Mouse (Mus musculus) right cerebral cortex, postnatal 10 days (tissue): Measurements from ENCODE around the gene Usp3.
A peak's percentile ranks its signal among the peaks of the same experiment; 100 is the strongest.

Experiments
- DNase-seq, 2 experiments: peaks; one replicate each; pipeline ENCODE4 v3.0.0; 2021; ENCODE audit warnings: low spot score in 2 of 2

The Usp3 gene

DNA sequence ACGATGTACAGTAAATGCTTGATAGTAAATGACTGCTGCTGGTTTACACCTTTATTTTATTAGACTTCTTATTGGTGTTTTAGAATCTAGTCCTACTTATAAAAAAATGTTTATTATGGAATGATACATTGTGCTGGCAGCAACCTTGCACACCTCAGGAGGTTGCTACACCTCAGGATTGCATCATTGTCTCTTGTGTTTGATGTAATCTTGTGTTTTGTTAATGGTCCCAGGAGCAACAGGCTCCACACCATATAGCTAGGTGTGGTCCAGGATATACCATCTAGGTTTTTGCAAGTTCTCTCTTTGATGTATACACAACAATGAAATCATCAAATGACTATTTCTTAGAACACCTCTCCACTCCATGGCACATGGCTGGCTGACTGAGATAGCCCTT, 11.0 kb upstream of the Usp3 start:
- no peak for DNase-seq

DNA sequence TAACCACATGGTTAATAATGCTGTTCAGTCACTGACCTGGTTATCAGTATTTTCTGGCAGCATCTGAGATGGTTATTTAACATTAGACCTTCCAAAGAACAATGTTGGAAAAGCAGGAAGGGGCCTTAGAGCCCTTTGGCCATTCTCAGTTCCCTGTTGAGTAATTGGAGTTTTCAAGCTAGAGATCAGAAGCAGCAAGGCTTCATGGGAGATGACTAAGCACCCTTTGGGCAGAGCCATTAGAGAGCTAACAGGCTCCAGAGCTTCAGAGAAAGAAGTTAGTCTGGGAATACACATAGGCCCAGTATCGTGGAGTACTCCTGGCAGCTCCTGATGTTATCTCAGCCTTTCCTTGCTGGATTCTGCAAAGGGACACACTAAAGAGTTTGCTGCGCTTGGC, 8.1 kb upstream of the Usp3 start:
- no peak for DNase-seq

DNA sequence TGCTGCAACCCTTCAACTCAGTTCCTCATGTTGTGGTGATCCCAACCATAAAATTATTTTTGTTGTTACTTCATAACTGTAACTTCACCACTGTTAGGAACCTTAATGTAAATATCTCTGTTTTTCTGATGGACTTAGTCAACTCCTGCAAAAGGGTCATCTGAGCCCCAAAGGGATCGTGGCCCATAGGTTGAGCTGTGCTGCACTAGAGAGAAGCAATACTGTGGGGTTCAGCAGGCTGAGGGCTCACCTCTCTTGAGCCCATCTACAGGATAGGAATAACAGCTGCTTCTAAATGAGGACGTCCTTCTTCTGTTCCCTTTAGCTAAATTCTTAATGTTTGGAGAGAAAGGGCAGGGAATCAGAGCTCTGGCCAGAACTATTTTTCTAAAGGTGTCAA, 7.6 kb upstream of the Usp3 start:
- no peak for DNase-seq

DNA sequence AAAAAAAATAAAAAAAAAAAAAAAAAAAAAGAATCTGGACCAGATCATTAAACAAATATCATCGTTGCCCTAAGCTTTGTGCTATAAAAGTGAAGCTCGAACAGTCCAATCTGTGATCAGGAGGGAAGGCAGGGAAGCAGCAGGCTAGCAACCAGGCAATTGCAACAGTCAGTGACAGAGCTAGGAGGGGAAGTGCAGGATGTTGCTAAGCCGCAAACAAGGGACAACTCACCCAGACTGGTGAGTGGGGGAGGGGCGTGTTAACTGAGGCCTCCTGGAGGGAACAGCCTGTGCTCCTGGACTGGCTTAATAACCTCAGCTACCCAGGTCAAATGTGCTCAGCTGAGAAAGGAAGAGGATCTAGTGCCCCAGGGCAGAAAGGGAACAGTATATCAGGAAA, 6.6 kb upstream of the Usp3 start:
- DNase-seq: peak in 1 of 2 experiments; percentile 45

DNA sequence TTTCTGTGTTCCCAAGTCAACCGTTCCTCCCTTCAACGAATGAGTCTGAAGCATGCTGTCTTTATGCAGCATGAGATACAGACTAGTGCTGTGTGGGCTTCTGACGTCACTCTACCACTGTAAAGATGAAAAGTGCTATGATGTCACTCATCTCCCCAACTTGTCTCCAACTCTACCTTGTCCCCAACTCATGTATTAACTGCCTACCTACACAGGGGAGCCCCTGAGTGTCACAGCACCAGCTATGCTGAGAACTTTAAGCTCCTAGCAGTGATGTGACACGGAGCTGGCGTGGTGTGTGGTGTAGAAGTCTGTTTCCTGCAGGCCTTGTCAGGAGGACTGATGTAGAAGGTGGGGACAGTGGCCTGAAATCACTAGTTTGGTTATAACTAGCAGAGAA, 5.7 kb upstream of the Usp3 start:
- DNase-seq: no peak

DNA sequence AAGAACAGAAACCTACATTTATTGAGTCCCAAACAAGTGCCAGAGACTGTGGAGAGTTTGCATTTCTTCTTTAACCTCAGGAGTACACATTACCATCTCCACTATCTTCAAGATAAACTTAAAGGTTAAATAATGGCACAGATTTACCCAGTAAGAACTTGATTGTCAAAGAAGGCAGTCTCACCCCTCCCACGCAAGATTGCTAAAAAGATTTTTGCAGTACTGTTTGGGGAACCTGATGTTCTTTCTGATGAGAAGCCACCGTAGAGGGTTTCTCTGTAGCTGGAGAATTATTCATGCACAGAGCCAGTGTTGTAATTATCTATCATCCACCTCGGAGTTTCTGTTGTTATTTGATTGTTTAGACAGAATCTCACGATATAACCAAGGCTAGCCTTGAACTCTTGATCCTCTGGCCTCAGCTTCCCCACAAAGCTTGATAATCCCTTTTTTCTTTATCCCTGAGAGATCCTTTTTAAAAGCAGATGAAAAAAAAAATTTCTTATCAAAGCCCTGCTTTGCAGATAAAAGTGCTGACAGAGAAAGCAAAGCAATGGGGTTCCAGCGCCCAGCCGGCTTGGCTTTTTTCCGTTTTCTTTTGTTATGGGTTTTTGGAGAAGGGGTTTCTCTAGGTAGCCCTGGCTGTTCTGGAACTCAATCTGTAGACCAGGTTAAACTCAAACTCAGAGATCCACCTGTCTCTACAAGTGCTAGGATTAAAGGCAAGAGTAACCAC, 4.7 kb upstream of the Usp3 start:
- DNase-seq: peak in 1 of 2 experiments; percentile 12

DNA sequence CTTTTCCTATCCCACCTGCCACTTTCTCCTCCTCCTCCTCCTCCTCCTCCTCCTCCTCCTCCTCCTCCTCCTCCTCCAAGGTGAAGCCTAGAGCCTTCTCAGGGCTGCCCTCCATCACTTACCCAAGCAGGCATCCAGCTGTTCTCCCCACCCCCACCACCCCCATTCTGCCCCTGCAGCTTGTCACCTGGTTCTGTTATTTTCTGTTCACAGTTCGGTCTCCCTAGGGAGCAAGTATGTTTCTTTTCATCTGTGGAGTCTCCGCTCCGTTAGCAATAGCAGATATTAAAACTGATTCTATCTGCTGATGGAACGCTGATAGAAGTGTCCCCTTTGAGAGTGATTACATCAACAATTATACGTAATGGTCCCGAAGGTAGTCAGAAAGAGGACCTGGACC, 4.1 kb upstream of the Usp3 start:
- DNase-seq: peak in 1 of 2 experiments; percentile 6

DNA sequence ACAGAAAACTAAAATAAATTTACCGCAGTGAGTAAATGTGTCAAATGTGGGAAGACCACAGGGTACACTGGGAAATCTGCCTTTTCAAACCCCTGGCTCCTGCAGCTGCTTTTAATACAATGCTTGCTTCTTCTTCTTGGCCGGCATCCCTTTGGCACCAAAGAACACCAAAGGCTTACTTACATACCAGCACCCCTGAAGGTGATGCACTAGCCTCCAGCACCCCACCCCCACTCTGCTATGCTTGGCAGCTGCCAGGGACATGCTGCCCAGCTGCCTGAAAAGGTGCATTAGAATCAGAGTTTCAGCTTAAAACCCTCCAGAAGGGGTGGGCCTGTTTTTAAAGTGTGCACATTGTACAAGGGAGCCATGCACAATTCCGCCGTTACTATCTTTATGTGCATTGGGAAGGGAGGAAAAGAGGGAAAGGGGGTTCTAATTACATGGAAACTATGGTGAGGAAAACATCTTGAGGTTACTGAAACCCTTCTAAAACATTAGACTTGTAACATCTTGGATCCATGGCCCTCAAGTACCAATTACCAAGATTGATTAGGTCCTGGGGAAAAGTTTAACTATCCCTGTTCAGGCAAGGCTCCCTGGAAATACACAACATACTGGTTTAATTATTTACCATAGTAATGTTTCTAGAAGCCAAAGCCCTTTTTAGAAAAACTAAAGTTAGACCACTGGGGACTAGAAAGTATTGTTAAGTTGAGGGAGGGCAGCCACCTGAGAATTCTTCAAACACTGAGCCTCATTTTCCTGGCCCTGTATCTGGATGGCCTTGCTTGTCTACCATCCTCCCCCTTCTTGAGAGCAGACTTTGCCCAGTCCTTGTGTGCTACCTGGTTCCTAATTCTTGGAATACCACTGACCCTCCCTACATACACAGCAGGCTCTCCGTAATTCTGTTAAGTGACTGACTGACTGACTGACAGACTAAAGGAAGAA, 3.1 kb upstream of the Usp3 start:
- peak in 1 of 2 experiments; percentile 35 for DNase-seq

DNA sequence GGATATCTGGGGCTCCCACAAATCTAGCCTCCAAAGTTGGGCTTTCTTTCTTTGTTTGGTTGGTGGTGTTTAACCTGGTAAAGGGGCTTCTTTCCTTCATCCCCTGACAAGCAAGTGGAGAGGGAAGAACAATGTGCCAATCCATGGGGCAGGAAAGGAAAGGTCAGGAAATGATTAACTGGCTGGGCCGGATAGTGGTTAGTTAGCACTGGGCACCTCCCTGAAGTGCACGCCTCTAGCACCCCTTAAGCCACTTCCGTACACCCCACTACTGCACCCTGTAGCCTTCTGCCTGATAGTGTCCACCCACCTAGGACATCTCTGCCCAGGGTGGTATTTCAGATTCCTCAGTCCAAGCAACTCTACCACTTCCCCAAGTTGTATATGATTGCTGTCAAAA, 1.1 kb upstream of the Usp3 start:
- peak in 1 of 2 experiments; percentile 18 for DNase-seq

DNA sequence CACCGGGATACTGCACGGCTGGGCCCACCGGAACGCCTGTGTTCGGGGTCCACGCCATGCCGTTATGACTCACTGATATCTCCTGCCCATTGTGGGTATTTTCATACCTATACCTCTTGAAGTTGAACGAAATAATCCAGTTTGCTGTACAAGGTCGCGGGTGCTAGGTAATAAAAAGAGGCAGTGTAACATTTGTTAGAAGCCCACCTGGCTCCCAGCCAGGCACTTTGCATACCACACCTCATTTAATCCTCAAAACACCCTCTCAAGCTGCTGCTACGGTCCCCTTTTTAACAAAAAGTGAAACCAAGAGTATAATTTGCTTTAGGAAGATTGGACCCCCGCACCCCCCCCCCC, 649 bp upstream of the Usp3 start:
- no peak for DNase-seq

DNA sequence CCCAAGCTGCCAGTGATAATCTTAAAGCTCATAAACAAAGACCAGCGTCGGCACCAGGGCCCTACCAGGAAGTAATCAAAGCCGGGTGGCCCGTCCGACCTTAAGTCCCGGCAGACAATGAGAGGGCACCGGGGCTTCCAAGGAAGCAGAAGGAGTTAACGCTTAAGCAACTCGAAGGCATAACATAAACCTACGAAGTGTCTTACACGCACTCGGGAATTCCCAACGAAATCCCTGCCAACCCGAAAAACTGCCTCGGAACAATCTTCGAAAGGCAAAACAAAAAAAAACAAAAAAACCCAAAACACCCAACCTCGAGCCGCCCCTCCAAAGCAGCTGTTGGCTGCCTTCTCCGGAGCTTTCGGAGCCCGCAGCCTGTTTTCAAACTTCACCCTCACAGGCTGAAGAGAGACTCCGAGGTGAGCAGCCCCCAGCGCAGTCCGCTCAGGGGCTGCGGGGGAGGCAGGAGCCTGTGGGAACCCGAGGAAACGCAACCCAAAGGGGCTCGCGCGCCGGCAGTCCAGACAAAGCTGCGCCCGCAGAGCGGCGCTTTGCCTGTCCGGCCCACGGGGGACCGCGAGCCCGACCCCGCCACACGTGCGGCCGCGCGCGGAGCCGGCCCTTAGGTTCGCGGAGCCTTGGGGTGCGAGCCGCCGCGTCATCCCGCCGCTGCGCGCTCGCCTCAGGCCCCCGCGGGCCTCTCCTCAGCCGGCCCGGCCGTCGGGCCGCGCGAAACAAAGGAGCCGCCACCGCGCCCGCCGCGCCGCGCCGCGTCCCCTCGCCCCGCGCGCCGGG, 894 bp downstream of the Usp3 start:
- peak; percentile 39 to 42 for DNase-seq

DNA sequence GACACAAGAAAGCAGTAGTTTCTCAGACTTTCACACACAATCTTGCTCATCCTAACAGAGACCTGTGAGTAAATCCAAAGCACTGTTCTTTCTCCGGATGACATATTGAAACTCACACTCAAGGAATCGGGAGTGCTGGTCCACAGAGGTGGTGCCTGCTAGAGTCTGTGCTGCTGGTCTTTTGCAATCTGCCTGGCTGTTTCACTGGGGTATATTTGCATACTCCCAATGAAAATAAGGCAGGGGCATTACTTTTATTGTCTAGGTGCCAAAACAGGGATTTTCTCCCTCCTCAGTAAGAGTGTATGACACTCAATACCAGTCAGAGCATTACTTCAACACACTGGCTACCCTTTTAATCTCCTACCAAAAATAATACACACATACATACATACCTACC, 2.9 kb downstream of the Usp3 start:
- DNase-seq: no peak

DNA sequence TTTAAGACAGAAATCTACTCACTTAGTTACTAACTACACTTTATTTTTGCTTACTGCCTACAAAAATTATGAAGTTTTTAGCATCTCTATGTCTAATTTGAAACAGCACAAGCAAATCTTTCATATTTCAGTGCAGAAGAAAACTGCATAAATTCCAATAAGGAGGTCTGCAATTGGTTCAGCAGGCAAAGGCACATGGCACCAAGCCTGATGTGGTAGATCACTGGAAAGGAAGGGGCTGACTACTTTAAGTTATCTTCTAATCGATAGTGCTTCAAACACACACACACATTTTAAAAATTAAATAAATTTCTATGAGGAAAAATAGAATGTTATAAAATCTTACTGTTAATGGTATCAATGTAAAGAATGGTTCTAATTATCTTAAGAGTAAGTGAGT, 5.9 kb downstream of the Usp3 start:
- DNase-seq: no peak

DNA sequence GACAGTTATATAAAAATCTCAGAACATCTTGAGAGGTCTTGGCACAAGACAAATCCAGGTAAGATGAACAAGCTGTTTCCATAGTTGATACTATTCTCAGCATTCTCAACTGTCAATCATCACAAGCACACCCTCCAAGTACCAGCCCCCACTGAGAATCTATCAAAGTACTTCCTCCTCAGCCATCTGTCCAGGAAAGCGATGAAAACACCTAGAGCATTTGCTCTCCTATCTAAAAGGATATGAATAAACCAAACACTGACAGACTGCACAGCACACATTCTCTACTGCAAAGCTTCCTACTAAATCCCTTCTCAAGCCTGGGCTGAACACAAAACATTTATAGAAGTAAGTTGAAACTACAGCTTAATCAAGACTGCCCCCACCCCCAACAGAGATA, 6.4 kb downstream of the Usp3 start:
- no peak for DNase-seq

DNA sequence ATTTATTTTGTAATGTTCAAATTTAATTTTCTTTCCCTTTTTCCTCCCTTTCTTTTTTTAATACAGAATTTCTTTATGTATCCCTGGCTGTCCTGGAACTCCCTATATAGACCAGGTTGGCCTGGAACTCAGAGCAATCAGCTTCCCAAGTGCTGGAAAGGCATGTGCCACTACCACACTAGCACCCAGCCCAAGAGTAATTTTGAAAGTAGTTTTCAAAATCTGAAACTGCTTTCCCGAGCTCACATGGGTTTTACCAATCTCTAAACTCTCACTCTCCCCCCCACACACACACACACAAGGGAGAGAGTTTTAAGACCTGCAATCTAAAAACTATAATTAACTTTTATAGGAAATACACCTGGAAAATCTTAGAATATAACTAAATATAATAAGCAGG, 7.8 kb downstream of the Usp3 start:
- no peak for DNase-seq

DNA sequence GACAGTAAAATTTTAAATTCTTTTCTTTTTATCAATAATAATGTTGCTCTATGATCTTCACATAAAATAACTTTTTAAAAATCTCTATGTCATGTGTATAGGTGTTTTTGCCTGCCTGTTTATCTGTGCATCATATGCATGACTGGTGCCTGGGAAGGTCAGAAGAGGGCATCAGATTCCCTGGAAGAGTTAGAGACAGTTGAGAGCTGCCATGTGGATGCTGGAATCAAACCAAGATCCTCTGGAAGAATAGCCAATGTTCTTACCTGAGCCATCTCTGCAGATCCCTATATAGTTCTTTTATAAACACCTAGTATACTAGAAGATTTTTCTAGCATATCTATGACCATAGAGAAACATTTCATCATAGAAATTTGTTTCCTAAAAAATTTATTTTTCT, 8.8 kb downstream of the Usp3 start:
- DNase-seq: no peak

DNA sequence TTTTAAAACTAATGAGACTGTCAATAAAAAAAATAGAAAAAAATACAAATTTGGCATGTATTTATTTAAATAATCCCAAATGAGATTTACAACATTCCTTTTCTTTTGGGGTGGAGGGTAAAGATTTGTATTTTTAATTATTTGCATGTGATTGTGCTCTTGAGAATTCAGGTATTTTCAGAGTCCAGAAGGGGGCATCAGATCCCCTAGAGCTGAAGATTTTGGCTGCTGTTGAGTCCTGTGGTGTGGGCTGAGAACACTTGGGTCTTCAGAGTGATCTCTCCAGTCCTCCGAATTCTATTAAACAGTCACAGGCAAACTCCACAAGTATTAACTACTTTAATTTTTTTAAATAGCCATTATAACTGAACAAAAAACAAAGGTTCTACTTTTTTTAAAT, 9.7 kb downstream of the Usp3 start:
- DNase-seq: no peak

DNA sequence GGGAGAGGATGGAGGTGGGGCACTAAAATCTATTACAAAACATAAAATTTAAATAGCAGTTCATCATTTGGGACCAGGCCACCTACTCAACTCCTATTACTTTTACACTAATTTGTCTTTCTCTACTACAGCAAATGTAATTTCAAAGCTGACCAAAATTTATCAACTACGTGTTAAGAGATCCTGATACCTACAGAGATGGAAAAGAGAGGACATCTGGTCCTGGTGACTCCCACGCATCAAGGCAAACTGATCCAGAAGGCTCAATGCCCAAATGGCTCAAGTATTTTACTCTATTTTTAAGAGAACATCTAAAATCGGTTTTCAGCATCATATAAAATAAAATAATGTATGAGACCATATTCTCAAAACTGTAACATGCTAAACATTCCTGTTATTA, 11.2 kb downstream of the Usp3 start:
- peak in 1 of 2 experiments; percentile 33 for DNase-seq

DNA sequence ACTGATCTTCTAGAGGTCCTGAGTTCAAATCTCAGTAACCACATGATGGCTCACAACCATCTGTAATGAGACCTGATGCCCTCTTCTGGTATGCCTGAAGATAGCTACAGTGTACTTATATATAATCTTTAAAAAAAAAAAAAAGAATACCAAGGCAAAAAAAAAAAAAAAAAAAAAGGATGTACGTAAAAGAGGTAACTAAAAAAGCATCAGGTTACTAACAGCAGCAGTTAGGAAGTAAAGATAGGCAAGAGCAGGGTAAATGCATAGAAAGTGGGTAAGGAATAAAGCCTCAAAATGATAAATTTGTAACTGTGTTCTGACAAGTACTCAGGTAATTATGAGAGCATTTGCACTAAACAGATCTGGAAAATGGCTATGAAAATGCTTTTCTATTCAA, 12.2 kb downstream of the Usp3 start:
- no peak for DNase-seq

DNA sequence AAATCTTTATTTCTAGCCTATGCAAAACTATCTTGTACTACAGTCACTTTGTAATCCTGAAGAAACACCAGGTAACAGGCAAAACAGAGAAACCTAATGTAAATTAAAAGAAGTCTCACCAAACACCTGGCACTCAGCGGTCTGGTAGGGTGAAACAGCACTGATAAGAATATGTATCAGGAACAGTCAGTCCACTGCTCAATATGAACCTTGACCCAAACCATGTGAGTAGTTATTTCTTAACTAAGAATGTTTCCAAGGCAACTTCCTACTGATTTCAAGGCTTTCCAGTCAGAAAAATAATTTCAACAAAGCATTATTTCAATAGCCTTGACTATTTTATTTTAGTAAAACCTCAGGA, 17.1 kb downstream of the Usp3 start:
- no peak for DNase-seq

DNA sequence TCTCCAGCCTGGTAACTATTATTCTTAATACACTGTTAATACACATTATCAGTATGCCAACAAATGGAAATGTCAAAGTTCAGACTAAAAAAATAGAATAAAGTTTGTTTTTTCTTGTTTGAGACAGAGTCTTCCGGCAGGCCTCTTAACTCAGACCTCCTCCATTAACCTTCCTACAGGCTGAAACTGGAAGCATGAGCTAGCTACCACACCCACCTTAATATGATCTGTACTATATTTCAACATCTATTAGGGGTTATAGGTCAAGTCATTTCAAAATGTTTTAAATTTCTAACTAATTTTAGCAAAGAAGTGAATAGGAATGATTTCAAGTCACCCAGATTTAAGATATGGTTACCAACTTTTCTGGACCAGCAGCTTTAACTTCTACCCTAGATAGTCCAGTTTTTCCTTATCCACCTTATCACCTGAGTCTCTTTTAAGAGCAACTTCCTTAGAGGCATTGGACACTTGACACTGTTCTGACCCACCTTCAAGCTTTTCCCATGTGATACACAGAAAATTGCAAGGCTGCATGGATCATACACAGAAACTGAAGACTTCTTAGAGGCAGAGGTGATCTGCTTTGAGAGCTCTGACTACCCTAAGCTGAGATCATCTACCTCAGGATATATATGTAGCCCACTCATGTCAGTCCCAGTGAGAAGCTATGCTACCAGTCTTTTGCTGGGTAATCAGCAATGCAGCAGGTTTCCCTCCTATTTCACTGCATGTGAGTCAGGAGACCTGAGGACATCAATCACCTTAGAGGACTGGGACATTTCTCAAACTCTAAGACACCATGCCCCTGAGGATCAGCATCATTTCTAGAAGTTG, 17.7 kb downstream of the Usp3 start:
- no peak for DNase-seq
